Mouse (Mus musculus): ENCODE results near the gene Rac3. TPM values are rescaled to one million over a fixed set of nuclear protein-coding genes. Genes with fewer than 3 reads are reported as not detected.

Gene Rac3
- polyA plus RNA-seq, 1 experiment from 2014 or later: 72.6 TPM

DNA sequence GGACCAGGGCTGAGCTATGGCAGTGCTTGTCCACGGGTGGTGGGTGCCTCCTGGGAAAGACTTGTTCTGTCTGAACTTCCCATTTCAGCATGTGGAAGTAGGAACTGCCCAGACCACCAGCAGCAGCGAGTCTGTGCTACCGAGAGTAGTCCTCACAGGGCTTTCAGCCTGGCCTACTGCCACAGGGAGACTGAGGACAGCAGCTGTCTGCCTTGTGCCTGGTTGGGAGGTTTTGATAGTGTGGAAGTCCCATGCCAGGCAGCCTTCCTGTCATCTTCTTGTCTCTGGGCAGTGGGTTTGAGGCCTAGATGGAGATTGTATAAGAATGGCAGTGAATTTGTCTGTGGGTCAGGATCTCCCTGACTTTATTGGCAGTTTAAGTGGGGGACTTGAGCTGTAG is 31.9 kb upstream of the Rac3 start:
- H3K27ac ChIP-seq: no peak overlapping the region
- no peaks in the 10 kb centered on the region for H3K27me3 ChIP-seq
- H3K9ac ChIP-seq: no peak overlapping the region
- no peak overlapping the region for H3K4me3 ChIP-seq
- WGBS: 77% methylated on average over 3 of the region's 3 CpGs
- no peak overlapping the region for H3K4me2 ChIP-seq
- H3K36me3 ChIP-seq: peaks cover 79% of the 10 kb centered on the region
- peaks cover 23% of the 10 kb centered on the region for H3K4me1 ChIP-seq
- ATAC-seq (ENCODE audit: insufficient number of reproducible peaks, insufficient read depth, low FRiP score, low TSS enrichment, low read depth): no peak
- H3K9me3 ChIP-seq: no peaks in the 10 kb centered on the region

DNA sequence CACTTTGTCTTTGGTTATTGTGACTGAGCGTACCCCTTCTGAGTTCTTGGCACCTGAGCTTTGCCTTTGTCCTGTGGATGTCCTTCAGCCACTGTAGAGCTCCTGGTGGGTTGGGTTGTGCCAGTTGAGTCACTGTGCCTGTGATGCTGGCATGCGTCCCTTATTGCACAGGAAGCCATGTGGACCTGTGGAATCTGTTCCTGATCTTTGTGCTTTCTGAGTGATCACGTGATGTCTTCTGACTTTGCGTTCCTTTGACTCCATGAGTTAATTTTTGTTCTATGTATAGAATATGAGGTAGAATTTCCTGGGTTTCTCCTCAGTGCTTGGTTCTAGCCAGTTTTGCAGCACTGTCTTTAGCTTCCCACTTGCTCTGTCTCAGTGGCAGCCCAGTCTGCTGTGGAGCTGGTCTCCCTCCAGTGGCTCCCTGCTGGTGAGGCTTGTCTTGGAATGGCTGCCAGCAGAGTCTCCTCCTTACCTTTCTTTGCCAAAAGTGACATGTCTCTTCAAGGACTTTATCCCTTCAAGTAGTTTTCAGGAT is 28.7 kb upstream of the Rac3 start:
- WGBS: 94% methylated on average over 4 of the region's 4 CpGs
- H3K36me3 ChIP-seq: peaks cover 81% of the 10 kb centered on the region
- H3K27ac ChIP-seq: no peak overlapping the region
- H3K9ac ChIP-seq: no peak overlapping the region
- ATAC-seq (ENCODE audit: insufficient number of reproducible peaks, insufficient read depth, low FRiP score, low TSS enrichment, low read depth): no peak
- no peak overlapping the region for H3K4me2 ChIP-seq
- no peaks in the 10 kb centered on the region for H3K9me3 ChIP-seq
- peaks cover 18% of the 10 kb centered on the region for H3K4me1 ChIP-seq
- no peaks in the 10 kb centered on the region for H3K27me3 ChIP-seq
- no peak overlapping the region for H3K4me3 ChIP-seq

DNA sequence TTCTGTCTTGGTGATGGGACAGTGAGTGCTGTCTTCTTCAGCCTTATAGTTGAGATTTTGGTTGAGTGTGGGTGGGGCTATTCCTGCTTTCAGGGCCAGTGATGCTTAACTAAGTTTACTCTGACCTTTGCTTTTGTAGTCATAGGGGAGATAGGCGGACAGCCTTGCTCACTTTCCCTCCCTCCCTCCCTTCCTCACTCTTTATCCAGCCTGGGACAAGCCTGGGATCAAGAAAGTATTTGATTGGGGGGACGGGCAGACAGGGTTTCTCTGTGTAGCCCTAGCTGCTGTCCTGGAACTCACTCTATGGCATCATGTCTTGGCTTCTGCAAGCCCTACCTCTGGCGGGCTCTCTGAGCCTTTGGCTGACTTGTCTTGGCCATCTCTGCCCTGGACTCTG is 27.8 kb upstream of the Rac3 start:
- H3K9ac ChIP-seq: no peak overlapping the region
- H3K27ac ChIP-seq: no peak overlapping the region
- no peaks in the 10 kb centered on the region for H3K9me3 ChIP-seq
- peaks cover 21% of the 10 kb centered on the region for H3K4me1 ChIP-seq
- WGBS: 80% methylated on average over 3 of the region's 3 CpGs
- no peak overlapping the region for H3K4me2 ChIP-seq
- no peak overlapping the region for H3K4me3 ChIP-seq
- H3K27me3 ChIP-seq: no peaks in the 10 kb centered on the region
- no peak for ATAC-seq (ENCODE audit: insufficient number of reproducible peaks, insufficient read depth, low FRiP score, low TSS enrichment, low read depth)
- peaks cover 73% of the 10 kb centered on the region for H3K36me3 ChIP-seq

DNA sequence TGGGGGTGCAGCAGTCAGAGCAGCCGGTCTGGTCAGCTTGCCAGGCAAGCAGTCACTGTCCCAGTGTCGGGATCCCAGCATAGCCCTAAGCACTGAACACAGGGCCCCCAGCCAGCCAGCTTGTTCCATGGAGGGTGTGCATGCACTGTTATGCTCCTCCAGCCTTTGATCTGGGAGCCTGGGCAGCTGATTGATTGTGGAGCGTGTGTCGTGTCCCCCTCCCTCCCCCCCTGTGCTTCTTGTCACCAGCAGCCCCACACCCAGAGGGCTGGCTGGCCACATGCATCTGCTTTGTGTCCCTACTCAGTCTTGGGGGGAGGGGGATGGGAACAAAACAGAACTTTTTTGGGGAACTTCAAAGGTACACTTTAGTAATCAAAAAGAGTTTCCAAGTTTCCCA is 26.1 kb upstream of the Rac3 start:
- Histone ChIP-seq H3K4me1 (peaks cover 21% of the 10 kb centered on the region), H3K9me3 (no peaks in the 10 kb centered on the region), H3K9ac (peak overlapping the region; percentile 41), H3K36me3 (peaks cover 73% of the 10 kb centered on the region), H3K27me3 (no peaks in the 10 kb centered on the region), H3K4me3 (no peak overlapping the region), H3K4me2 (no peak overlapping the region), H3K27ac (peak overlapping the region; percentile 64; the same call in 1 of the 2 replicates)
- 15% methylated on average over 4 of the region's 4 CpGs for WGBS
- ATAC-seq (ENCODE audit: insufficient number of reproducible peaks, insufficient read depth, low FRiP score, low TSS enrichment, low read depth): no peak

DNA sequence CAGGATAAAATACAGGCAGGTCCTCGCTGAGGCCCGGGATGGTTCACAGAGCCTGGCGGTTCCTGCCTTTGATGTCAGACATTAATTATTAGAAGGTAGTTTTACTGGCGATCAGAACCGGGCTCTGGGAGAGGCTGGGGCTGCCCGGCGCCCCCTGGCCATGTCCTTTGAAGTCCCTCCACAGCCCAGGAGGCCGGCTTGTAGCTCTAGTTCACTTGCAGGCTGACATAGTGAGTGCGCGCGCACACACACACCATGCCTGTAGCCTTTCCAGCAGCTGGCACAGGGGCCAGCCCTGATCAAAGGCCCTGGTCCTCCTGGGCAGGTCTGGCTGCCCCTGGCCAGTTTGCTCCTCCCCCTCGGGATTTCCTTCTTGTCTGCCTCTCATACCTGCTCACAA is 25.6 kb upstream of the Rac3 start:
- Histone ChIP-seq H3K4me2 (0 out of 2 replicates have a peak overlapping the region, but pooled peaks have one; percentile 16), H3K36me3 (peaks cover 73% of the 10 kb centered on the region), H3K9me3 (no peaks in the 10 kb centered on the region), H3K4me1 (peaks cover 24% of the 10 kb centered on the region), H3K27ac (peak overlapping the region; percentile 70), H3K4me3 (no peak overlapping the region), H3K9ac (peak overlapping the region; percentile 41; the same call in 1 of the 2 replicates), H3K27me3 (no peaks in the 10 kb centered on the region)
- WGBS: 33% methylated on average over 12 of the region's 12 CpGs
- no peak for ATAC-seq (ENCODE audit: insufficient number of reproducible peaks, insufficient read depth, low FRiP score, low TSS enrichment, low read depth)

DNA sequence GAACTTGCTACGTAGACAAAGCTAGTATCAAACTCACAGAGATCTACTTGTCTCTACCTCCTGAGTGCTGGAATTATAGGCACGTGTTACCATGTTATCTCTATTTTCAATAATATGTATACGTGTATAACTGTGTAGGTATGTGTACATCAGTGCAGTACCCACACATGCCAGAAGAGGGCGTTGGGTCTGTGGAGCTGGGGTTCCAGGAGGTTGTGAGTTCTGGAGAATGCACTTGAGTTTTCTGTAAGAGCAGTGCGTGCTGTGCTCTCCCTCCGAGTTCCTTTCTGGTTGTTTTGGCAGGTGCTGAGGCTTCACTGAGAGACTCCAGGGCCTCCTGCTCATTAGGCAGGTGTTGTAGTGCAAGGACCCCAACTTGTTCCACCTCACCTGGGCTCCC is 24.7 kb upstream of the Rac3 start:
- Histone ChIP-seq H3K4me3 (no peak overlapping the region), H3K27me3 (no peaks in the 10 kb centered on the region), H3K36me3 (peaks cover 76% of the 10 kb centered on the region), H3K9ac (no peak overlapping the region), H3K4me2 (no peak overlapping the region), H3K27ac (no peak overlapping the region), H3K4me1 (peaks cover 24% of the 10 kb centered on the region), H3K9me3 (no peaks in the 10 kb centered on the region)
- ATAC-seq (ENCODE audit: insufficient number of reproducible peaks, insufficient read depth, low FRiP score, low TSS enrichment, low read depth): no peak
- WGBS: 90% methylated on average over 6 of the region's 6 CpGs

DNA sequence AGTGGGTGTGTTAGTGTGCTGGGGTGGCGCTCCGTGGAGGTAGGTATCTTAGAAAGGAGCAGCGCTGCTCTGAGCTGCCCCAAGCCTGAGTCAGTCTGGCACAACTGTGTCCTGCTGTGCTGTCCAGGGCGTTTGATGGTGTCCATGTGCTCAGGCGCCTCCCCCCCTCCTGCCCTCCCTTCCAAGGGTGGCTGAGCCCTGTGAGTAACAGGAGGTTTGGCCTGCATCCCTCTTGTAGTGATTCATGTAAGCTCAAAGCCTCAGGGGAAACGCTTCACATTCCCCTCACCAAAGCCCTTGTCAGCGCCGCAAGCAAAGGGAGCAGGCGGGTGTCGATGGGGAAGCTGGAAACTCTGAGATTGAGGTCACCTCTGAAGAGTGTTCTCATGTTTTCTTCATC is 23.5 kb upstream of the Rac3 start:
- no peak overlapping the region for H3K27ac ChIP-seq
- H3K4me2 ChIP-seq: no peak overlapping the region
- no peak overlapping the region for H3K4me3 ChIP-seq
- H3K9me3 ChIP-seq: no peaks in the 10 kb centered on the region
- H3K4me1 ChIP-seq: peaks cover 24% of the 10 kb centered on the region
- H3K36me3 ChIP-seq: peaks cover 73% of the 10 kb centered on the region
- WGBS: 54% methylated on average over 10 of the region's 10 CpGs
- no peak overlapping the region for H3K9ac ChIP-seq
- no peaks in the 10 kb centered on the region for H3K27me3 ChIP-seq
- no peak for ATAC-seq (ENCODE audit: insufficient number of reproducible peaks, insufficient read depth, low FRiP score, low TSS enrichment, low read depth)

DNA sequence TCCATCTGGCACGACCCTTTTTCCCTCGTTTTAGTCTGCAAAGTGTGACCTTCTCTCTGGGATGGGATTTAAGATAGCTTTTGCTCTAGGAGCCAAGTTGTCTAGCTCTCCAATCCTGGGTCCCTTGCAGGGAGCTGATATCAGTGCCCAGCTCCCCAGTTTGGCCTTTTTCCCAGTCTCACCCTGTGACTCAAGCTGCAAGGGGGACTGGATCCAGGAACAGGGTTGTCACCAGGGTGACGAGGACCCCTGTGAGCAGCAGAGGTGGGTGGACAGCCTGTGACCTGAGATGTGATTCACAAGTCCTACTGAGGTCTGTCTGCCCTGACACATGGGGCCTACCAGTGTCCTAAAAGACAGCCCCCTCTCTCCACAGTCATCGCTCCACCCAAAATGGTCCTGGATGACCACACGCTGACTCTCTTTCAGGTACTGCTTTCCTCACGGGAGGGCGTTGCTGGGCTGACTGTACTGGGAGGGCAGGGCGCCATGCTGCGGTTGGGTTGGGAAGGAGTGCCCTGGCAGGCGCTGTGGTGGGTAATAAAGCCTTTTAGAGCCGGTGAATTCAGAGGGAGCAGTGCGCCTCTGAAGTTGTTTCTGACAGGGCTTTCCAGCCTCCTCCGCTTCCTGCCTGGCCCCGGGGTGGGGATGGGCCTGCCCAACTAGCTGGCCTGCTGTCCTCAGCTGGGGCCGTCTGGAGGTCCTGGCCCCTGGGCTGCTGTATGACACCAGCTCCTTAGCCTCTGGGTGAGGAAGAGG is 17.4 kb upstream of the Rac3 start:
- WGBS: 30% methylated on average over 15 of the region's 15 CpGs
- Histone ChIP-seq H3K4me2 (no peak overlapping the region), H3K36me3 (peaks cover 43% of the 10 kb centered on the region), H3K4me1 (peaks cover 59% of the 10 kb centered on the region), H3K27ac (peak overlapping the region; percentile 86), H3K9ac (peak overlapping the region; percentile 64), H3K27me3 (no peaks in the 10 kb centered on the region), H3K4me3 (no peak overlapping the region), H3K9me3 (no peaks in the 10 kb centered on the region)
- no peak for ATAC-seq (ENCODE audit: insufficient number of reproducible peaks, insufficient read depth, low FRiP score, low TSS enrichment, low read depth)

DNA sequence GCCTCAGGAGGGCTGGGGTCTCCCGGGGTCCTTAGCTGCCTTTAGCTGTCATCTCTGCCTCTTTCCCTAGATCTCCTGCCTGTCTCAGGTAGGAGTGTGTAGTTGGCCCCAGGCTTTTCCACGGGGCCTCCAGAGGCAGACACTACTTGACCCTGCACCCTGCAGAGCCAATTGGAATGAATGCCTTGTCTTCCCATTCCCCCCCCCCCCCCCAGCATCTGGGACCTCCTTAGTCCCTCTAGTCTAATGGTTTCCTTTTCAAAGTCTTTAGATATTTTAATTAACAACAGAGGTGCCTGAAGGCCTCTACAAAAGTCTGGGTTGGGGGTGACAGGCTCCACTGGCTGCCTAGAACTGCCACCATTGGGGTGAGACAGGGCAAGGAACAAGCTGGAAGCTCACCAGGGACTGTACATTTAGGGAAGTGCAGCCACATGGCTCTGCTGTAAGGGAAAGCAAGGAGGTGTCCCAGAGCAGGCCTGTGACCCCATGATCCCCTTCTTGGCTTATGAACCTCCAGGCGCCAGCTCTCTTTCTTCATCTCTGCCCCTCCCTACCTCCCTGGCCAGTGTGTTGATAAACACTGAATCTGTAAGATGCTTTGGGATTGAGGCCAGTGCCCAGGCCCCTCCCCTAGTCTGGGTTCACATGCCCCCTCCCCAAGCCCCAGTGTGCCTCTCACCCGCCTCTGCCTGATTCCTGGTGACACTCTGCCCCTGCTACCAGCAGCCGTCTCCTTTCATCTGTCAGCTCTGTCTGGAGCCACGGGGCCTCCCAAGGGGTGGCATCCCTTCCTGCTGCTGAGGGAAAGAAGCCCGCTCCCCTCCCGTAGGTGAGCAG is 16.6 kb upstream of the Rac3 start:
- H3K27me3 ChIP-seq: no peaks in the 10 kb centered on the region
- 16% methylated on average over 8 of the region's 8 CpGs for WGBS
- H3K9me3 ChIP-seq: no peaks in the 10 kb centered on the region
- H3K4me1 ChIP-seq: peaks cover 62% of the 10 kb centered on the region
- H3K4me2 ChIP-seq: peak overlapping the region; percentile 20; the same call in 1 of the 2 replicates
- peaks cover 43% of the 10 kb centered on the region for H3K36me3 ChIP-seq
- peak overlapping the region; percentile 86 for H3K27ac ChIP-seq
- peak overlapping the region; percentile 64 for H3K9ac ChIP-seq
- ATAC-seq (ENCODE audit: insufficient number of reproducible peaks, insufficient read depth, low FRiP score, low TSS enrichment, low read depth): no peak
- no peak overlapping the region for H3K4me3 ChIP-seq

DNA sequence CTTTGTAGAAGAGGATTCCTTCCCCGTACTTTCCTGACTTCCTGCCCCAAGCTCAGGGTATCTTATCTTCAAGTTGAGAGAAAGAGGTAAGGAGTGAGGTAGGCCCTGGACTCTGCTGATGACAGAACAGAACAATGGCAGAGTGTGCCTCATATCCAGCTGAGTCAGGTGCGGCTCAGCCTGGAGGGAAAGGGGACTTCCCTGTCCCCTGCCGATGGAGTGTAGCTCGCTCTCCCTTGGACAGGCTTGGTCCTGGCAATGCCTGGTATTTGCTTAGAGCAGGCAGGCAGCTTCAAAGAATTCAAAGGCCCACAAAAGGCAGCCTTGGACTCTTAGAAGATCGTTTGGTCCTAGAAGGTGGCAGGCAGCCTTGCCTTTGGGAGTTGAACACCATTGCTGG is 15.2 kb upstream of the Rac3 start:
- 67% methylated on average over 5 of the region's 5 CpGs for WGBS
- peaks cover 59% of the 10 kb centered on the region for H3K4me1 ChIP-seq

DNA sequence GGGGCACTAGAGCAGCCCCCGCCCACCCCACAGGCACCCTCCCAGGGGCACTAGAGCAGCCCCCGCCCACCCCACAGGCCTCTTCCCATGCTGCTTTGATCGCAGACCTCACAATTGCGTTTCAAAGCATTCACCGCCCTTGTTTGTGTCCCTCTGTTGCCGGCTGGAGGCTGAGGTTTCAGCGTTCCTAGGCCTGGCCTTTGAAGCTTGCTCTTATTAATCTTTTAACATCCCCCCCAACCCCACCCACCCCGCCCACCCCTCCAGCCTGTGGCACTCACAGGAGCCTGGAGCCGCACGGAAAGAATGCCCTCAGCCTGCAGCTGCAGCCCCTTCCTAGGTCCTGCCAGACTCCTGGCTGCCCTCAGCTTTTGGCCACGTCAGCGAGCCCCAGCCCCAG is 14.0 kb upstream of the Rac3 start:
- no peak overlapping the region for H3K4me3 ChIP-seq
- ATAC-seq (ENCODE audit: insufficient number of reproducible peaks, insufficient read depth, low FRiP score, low TSS enrichment, low read depth): no peak
- H3K4me1 ChIP-seq: peaks cover 64% of the 10 kb centered on the region
- H3K36me3 ChIP-seq: peaks cover 39% of the 10 kb centered on the region
- H3K9me3 ChIP-seq: no peaks in the 10 kb centered on the region
- H3K27me3 ChIP-seq: no peaks in the 10 kb centered on the region
- peak overlapping the region; percentile 86 for H3K27ac ChIP-seq
- H3K9ac ChIP-seq: no peak overlapping the region
- H3K4me2 ChIP-seq: no peak overlapping the region; the same call in 1 of the 2 replicates
- 9% methylated on average over 12 of the region's 12 CpGs for WGBS

More for the DNA sequence above, 15.2 kb upstream of the Rac3 start:
- Histone ChIP-seq H3K9me3 (no peaks in the 10 kb centered on the region), H3K36me3 (peaks cover 44% of the 10 kb centered on the region), H3K27ac (peak overlapping the region; percentile 86), H3K4me2 (no peak overlapping the region), H3K9ac (0 out of 2 replicates have a peak overlapping the region, but pooled peaks have one; percentile 40), H3K27me3 (no peaks in the 10 kb centered on the region), H3K4me3 (no peak overlapping the region)
- ATAC-seq (ENCODE audit: insufficient number of reproducible peaks, insufficient read depth, low FRiP score, low TSS enrichment, low read depth): no peak

Data from embryonic facial prominence, embryonic 13.5 days (tissue).